Mouse (Mus musculus) heart, embryonic 11.5 days (tissue): ENCODE measurements around the gene Elmo3. TPM values are rescaled to one million over a fixed set of nuclear protein-coding genes. Genes with fewer than 3 reads are reported as not detected.
A peak's percentile ranks its signal among the peaks of the same experiment; 100 is the strongest.

Experiments used
- ATAC-seq: fragments of 200-750 bp; cut with Nextera tagmentation; replicated peaks from 2 replicates; pipeline ENCODE4 v1.8.0; 2017; ENCODE audit warnings: moderate library complexity; ENCODE audit not compliant: insufficient number of reproducible peaks, low FRiP score, low TSS enrichment
- H3K27ac ChIP-seq: fragments of 300-500 bp; sonication (generic); 2 replicates; pipeline ENCODE4 v1.5.1; 2014; ENCODE audit warnings: mild to moderate bottlenecking, low read depth, low read length
- H3K27me3 ChIP-seq: fragments of 300-500 bp; sonication (generic); 2 replicates; pipeline ENCODE4 v1.6.1; 2014; ENCODE audit warnings: mild to moderate bottlenecking, low read length, mixed read lengths; ENCODE audit not compliant: control insufficient read depth, insufficient read depth
- H3K36me3 ChIP-seq: fragments of 300-500 bp; sonication (generic); 2 replicates; pipeline ENCODE4 v1.6.1; 2014; ENCODE audit warnings: mild to moderate bottlenecking, low read length, moderate library complexity, mixed read lengths; ENCODE audit not compliant: control insufficient read depth, insufficient read depth
- H3K4me1 ChIP-seq: fragments of 300-500 bp; sonication (generic); 2 replicates; pipeline ENCODE4 v1.6.1; 2014; ENCODE audit warnings: low read length; ENCODE audit not compliant: control insufficient read depth, insufficient read depth
- H3K4me2 ChIP-seq: fragments of 300-500 bp; sonication (generic); 2 replicates; pipeline ENCODE4 v1.6.1; 2014; ENCODE audit warnings: mild to moderate bottlenecking, moderate library complexity
- H3K4me3 ChIP-seq: fragments of 300-500 bp; sonication (generic); 2 replicates; pipeline ENCODE4 v1.5.1; 2014; ENCODE audit warnings: low read depth, low read length
- H3K9ac ChIP-seq: fragments of 300-500 bp; sonication (generic); 2 replicates; pipeline ENCODE4 v1.6.1; 2014; ENCODE audit warnings: mild to moderate bottlenecking, low read depth, low read length, moderate library complexity
- H3K9me3 ChIP-seq: fragments of 300-500 bp; sonication (generic); replicated peaks from 2 replicates; pipeline ENCODE4 v1.6.1; 2016; ENCODE audit warnings: low read length; ENCODE audit not compliant: control insufficient read depth
- WGBS: fragments of 180-500 bp; shearing (Covaris S2); extraction: QIAGEN DNeasy Blood & Tissue Kit; methylation state at CpG from one replicate; pipeline ENCODE4 v1.1.7; 2014; ENCODE audit not compliant: insufficient replicate concordance; 5-methylcytosine and 5-hydroxymethylcytosine counted together
- polyA plus RNA-seq: library from polyadenylated mRNA; unstranded; fragments of >200 nt; fragmentation: Nextera tagmentation; extraction: Ambion mirVana; gene quantifications from 2 replicates; pipeline ENCODE4 v1.2.1, GENCODE M21; 2014

The Elmo3 gene
- polyA plus RNA-seq, 1 experiment from 2014 or later: 4.2 TPM

GRCm38 (mm10) chr8:105299962-105300361 lies 5.4 kb upstream of the Elmo3 start:
- Histone ChIP-seq H3K9me3 (no peaks in the 10 kb centered on the region), H3K27ac (peak overlapping the region; percentile 35; the same call in 1 of the 2 replicates), H3K9ac (no peak overlapping the region), H3K4me1 (peaks cover 26% of the 10 kb centered on the region), H3K27me3 (no peaks in the 10 kb centered on the region), H3K4me2 (peak overlapping the region; percentile 83), H3K4me3 (peak overlapping the region; percentile 8; the same call in 1 of the 2 replicates), H3K36me3 (peaks cover 36% of the 10 kb centered on the region)
- 86% methylated on average over 8 of the region's 8 CpGs for WGBS
- ATAC-seq: peak; percentile 55; the same call in 1 of the 2 replicates

DNA sequence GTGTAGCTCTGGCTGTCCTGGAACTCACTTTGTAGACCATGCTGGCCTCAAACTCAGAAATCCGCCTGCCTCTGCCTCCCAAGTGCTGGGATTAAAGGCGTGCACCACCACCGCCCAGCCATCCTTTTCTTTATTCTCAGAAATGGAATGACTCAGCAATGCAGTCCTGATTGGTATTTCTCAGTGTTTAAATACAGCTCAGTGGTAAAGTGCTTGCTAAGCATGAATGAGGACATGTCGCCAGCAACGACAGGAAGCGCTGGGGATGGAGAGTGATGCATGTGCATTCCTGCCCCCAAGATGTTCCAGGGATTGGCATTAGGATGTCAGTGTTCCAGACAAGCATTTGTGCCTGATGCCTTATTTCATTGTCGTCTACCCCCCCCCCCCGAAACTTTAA lies 2.0 kb upstream of the Elmo3 start:
- no peak for ATAC-seq
- H3K27ac ChIP-seq: no peak overlapping the region
- H3K36me3 ChIP-seq: peaks cover 38% of the 10 kb centered on the region
- 83% methylated on average over 8 of the region's 8 CpGs for WGBS
- H3K4me3 ChIP-seq: no peak overlapping the region
- H3K9ac ChIP-seq: no peak overlapping the region
- H3K4me1 ChIP-seq: peaks cover 33% of the 10 kb centered on the region
- no peaks in the 10 kb centered on the region for H3K27me3 ChIP-seq
- no peak overlapping the region for H3K4me2 ChIP-seq
- no peaks in the 10 kb centered on the region for H3K9me3 ChIP-seq

DNA sequence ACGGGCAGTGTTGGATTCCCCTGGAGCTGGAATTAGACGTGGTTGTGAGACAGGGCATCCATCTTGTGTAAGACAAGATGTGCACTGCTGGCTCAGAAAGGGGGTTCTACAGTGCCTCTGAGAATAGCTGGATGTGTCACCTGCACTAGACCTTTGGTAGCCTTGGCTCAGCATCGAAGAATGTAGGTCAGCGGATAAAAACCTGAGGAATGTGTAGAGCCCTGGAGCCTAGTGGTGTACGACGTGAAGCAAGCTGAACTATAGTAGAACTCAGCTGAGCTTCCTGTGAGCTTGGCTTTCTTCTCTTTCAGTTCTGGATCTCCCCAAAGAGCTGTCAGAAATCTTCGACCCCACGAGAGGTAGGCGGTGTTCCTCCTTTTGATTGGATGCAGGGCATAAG lies 1.5 kb upstream of the Elmo3 start:
- peaks cover 28% of the 10 kb centered on the region for H3K4me1 ChIP-seq
- no peaks in the 10 kb centered on the region for H3K9me3 ChIP-seq
- H3K27me3 ChIP-seq: no peaks in the 10 kb centered on the region
- WGBS: 76% methylated on average over 9 of the region's 9 CpGs
- peak overlapping the region; percentile 37; the same call in 1 of the 2 replicates for H3K27ac ChIP-seq
- no peak for ATAC-seq
- peaks cover 34% of the 10 kb centered on the region for H3K36me3 ChIP-seq
- no peak overlapping the region for H3K4me3 ChIP-seq
- H3K9ac ChIP-seq: 0 out of 2 replicates have a peak overlapping the region, but pooled peaks have one; percentile 28
- H3K4me2 ChIP-seq: no peak overlapping the region

DNA sequence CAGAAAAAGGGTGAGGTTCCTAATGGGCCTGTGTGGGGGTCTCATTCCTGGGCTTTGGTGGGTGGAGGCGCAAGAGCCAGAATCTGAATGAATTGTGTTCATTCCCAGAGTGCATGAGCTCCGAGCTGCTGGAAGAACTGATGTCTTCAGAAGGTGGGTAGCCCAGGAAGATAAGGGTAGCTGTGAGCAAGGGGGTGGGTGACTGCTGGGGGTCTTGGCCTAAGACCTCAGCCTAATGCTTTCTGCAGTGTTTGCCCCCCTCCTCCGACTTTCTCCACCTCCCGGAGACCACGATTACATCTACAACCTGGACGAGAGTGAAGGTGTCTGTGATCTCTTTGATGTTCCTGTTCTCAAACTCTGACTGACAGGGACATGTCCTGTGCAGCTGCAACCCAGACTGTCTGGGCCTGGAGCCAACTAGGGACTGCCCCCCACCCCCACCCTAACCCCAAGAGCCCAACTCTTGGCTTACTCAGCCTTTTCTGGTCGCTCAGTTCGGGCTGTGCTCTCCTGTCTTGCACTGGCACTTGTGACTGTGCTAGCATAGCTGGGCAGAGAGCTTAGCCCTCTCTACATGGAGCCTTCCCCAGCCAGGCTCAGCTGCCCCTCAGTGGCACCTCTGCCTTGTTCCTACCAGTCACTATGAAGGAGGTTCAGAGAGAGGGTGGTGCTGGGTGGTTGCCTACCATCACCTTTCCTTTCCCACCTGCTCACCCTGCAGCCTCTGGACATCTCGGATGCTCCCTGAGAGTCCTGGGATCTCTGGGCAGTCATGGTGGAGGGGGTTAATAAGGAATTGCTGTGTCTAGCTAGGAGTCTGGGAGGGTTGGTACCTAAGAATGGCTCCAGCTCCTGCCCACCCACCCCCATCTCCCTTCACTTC lies 833 bp upstream of the Elmo3 start:
- peaks cover 33% of the 10 kb centered on the region for H3K36me3 ChIP-seq
- WGBS: 66% methylated on average over 9 of the region's 9 CpGs
- H3K9ac ChIP-seq: peak overlapping the region; percentile 28; the same call in 1 of the 2 replicates

GRCm38 (mm10) chr8:105306146-105306691 lies 818 bp downstream of the Elmo3 start:
- ATAC-seq: 0 out of 2 replicates have a peak, but pooled peaks have one; percentile 0
- no peaks in the 10 kb centered on the region for H3K27me3 ChIP-seq
- 49% methylated on average over 5 of the region's 5 CpGs for WGBS
- peaks cover 26% of the 10 kb centered on the region for H3K4me1 ChIP-seq
- H3K27ac ChIP-seq: peak overlapping the region; percentile 64; the same call in 1 of the 2 replicates
- H3K9ac ChIP-seq: peak overlapping the region; percentile 67
- H3K4me3 ChIP-seq: peak overlapping the region; percentile 39
- H3K4me2 ChIP-seq: peak overlapping the region; percentile 87
- H3K36me3 ChIP-seq: peaks cover 18% of the 10 kb centered on the region
- H3K9me3 ChIP-seq: no peaks in the 10 kb centered on the region

More for the DNA sequence above, 833 bp upstream of the Elmo3 start:
- Histone ChIP-seq H3K27ac (peak overlapping the region; percentile 37; the same call in 1 of the 2 replicates), H3K4me2 (no peak overlapping the region), H3K4me3 (no peak overlapping the region; the same call in 1 of the 2 replicates), H3K4me1 (peaks cover 26% of the 10 kb centered on the region), H3K9me3 (no peaks in the 10 kb centered on the region), H3K27me3 (no peaks in the 10 kb centered on the region)
- ATAC-seq: 0 out of 2 replicates have a peak, but pooled peaks have one; percentile 9

DNA sequence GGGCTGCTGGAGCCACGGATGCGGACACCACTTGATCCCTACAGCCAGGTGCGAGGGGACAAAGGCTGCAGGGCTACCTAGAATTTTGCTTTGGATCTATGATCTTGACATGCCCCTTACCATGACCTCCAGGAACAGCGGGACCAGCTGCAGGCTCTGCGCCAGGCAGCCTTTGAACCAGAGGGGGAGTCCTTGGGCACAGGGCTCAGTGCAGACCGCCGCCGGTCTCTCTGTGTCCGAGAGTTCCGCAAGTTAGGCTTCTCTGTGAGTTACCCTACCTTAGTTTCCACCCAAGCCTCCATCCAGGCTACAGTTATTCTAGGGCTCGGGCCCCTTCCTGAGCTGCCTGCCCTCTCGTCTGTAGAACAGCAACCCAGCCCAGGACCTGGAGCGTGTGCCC lies 2.3 kb downstream of the Elmo3 start:
- H3K9ac ChIP-seq: no peak overlapping the region
- peaks cover 13% of the 10 kb centered on the region for H3K36me3 ChIP-seq
- H3K27ac ChIP-seq: no peak overlapping the region
- no peak for ATAC-seq
- no peak overlapping the region for H3K4me3 ChIP-seq
- H3K4me2 ChIP-seq: no peak overlapping the region
- WGBS: 95% methylated on average over 13 of the region's 13 CpGs
- H3K27me3 ChIP-seq: no peaks in the 10 kb centered on the region
- H3K4me1 ChIP-seq: peaks cover 26% of the 10 kb centered on the region
- H3K9me3 ChIP-seq: no peaks in the 10 kb centered on the region

GRCm38 (mm10) chr8:105308428-105308827 lies 3.0 kb downstream of the Elmo3 start:
- no peak for ATAC-seq
- Histone ChIP-seq H3K27ac (no peak overlapping the region), H3K36me3 (peaks cover 14% of the 10 kb centered on the region), H3K9ac (no peak overlapping the region), H3K9me3 (no peaks in the 10 kb centered on the region), H3K4me3 (no peak overlapping the region), H3K4me1 (peaks cover 26% of the 10 kb centered on the region), H3K27me3 (no peaks in the 10 kb centered on the region), H3K4me2 (no peak overlapping the region)
- 92% methylated on average over 10 of the region's 10 CpGs for WGBS

DNA sequence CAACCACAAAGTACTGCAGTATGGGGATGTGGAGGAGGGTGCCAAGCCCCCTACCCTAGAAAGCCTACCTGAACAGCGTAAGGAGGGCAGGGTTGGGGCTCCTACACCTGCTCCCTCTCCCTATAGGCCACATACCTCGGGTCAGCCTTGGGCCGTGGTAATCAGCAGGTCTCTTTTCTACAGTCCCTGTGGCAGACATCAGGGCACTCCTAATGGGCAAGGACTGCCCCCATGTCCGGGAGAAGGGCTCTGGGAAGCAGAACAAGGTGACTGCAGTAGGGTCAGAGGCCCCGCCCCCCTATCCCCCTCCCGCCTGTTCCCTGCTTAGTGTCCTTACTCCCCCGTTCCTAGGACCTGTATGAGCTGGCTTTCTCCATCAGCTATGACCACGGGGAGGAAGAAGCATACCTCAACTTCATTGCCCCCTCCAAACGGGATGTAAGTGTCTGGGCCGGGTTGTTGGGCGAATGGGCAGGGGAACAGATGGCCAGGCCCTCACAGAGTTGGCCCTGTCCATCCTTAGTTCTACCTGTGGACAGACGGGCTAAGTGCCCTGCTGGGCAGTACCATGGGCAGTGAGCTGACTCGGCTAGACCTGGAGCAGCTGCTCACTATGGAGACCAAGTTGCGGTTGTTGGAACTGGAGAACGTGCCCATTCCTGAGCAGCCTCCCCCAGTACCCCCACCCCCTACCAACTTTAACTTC lies 3.9 kb downstream of the Elmo3 start:
- Histone ChIP-seq H3K36me3 (peaks cover 14% of the 10 kb centered on the region), H3K9me3 (no peaks in the 10 kb centered on the region), H3K4me3 (no peak overlapping the region), H3K4me2 (no peak overlapping the region), H3K4me1 (peaks cover 24% of the 10 kb centered on the region), H3K27ac (no peak overlapping the region), H3K9ac (no peak overlapping the region), H3K27me3 (no peaks in the 10 kb centered on the region)
- WGBS: 84% methylated on average over 15 of the region's 15 CpGs
- no peak for ATAC-seq
